Mouse (Mus musculus) cortical plate, adult 2 months (tissue): ENCODE measurements around the gene Surf1.

ENCODE experiments used
- CTCF ChIP-seq: fragments of 200-500 bp; IDR thresholded peaks from 2 replicates; pipeline ENCODE4 v1.5.1; 2011; ENCODE audit warnings: mild to moderate bottlenecking, control low read depth, low read length; ENCODE audit not compliant: insufficient read depth; ENCODE audit errors: extremely low read depth
- POLR2A ChIP-seq: fragments of 200-500 bp; IDR thresholded peaks from 2 replicates; pipeline ENCODE4 v1.6.1; 2011; ENCODE audit warnings: mild to moderate bottlenecking, low read length, control low read depth; ENCODE audit not compliant: insufficient read depth; ENCODE audit errors: extremely low read depth

- no peak for TF ChIP-seq CTCF
- no peak for TF ChIP-seq POLR2A
Measured at GRCm38 (mm10) chr2:26903311-26903710, 13.0 kb downstream of the Surf1 start.
